Mouse (Mus musculus) olfactory bulb, adult 2 months (tissue): ENCODE measurements at regions not wholly inside any gene's neighbourhood (a gene's known extent, or its start where the extent isn't known, plus 50 kb on each side); places are given as distances from the start of the nearest gene placed in this dataset.
"Not testable (repeated sequence)": the region's sequence is repeated elsewhere in the genome, so short reads cannot be mapped to it uniquely, and the experiment has no call there.

Experiments used
- H3K27ac ChIP-seq: fragments of 200-500 bp; 2 replicates; pipeline ENCODE4 v1.5.1; 2012; ENCODE audit warnings: low read depth, low read length; ENCODE audit not compliant: insufficient read depth
- H3K4me1 ChIP-seq: fragments of 200-500 bp; 2 replicates; pipeline ENCODE4 v1.6.1; 2012; ENCODE audit warnings: low read length; ENCODE audit not compliant: control insufficient read depth, insufficient read depth
- H3K4me3 ChIP-seq: fragments of 200-500 bp; 2 replicates; pipeline ENCODE4 v1.5.1; 2012; ENCODE audit warnings: mild to moderate bottlenecking, low read depth, low read length, moderate library complexity; ENCODE audit not compliant: insufficient read depth
- whole genome bisulfite sequencing: fragments of 180-500 bp; shearing (Covaris S2); methylation state at CpG from one replicate; pipeline ENCODE4 v1.1.7; 2018; 5-methylcytosine and 5-hydroxymethylcytosine counted together

GRCm38 (mm10) chr8:71823655-71824622 is 57.9 kb upstream of the Zfp709 start:
- 66% methylated on average over 3 of the region's 3 CpGs for WGBS

GRCm38 (mm10) chr8:71822749-71823148 is 59.1 kb upstream of the Zfp709 start:
- not testable (repeated sequence) for H3K4me3 ChIP-seq, H3K27ac ChIP-seq, H3K4me1 ChIP-seq
- 56% methylated on average over 1 of the region's 1 CpGs for WGBS

More at GRCm38 (mm10) chr8:71823655-71824622, 57.9 kb upstream of the Zfp709 start:
- not testable (repeated sequence) for H3K4me1 ChIP-seq, H3K4me3 ChIP-seq, H3K27ac ChIP-seq

- WGBS = 80% methylated on average over 8 of the region's 8 CpGs
- not testable (repeated sequence) for H3K4me3 ChIP-seq, H3K4me1 ChIP-seq, H3K27ac ChIP-seq
Observed at GRCm38 (mm10) chr8:71819936-71820335, 61.9 kb upstream of the Zfp709 start.

GRCm38 (mm10) chr8:71819381-71819780 is 62.4 kb upstream of the Zfp709 start:
- H3K4me1 ChIP-seq, H3K27ac ChIP-seq, H3K4me3 ChIP-seq: not testable (repeated sequence)
- 91% methylated on average over 9 of the region's 9 CpGs for WGBS

GRCm38 (mm10) chr8:71816272-71817034 is 65.4 kb upstream of the Zfp709 start:
- not testable (repeated sequence) for H3K4me3 ChIP-seq, H3K27ac ChIP-seq
- 91% methylated on average over 20 of the region's 20 CpGs for WGBS

GRCm38 (mm10) chr8:71815813-71816212 is 66.0 kb upstream of the Zfp709 start:
- not testable (repeated sequence) for H3K4me3 ChIP-seq, H3K27ac ChIP-seq, H3K4me1 ChIP-seq
- 96% methylated on average over 5 of the region's 5 CpGs for WGBS

More at GRCm38 (mm10) chr8:71816272-71817034, 65.4 kb upstream of the Zfp709 start:
- not testable (repeated sequence) for H3K4me1 ChIP-seq

- H3K4me1 ChIP-seq, H3K4me3 ChIP-seq, H3K27ac ChIP-seq: not testable (repeated sequence)
- WGBS = 89% methylated on average over 14 of the region's 14 CpGs
Observed at GRCm38 (mm10) chr8:71814740-71815514, 66.9 kb upstream of the Zfp709 start.

GRCm38 (mm10) chr8:71813889-71814288 is 67.9 kb upstream of the Zfp709 start:
- not testable (repeated sequence) for H3K4me1 ChIP-seq, H3K27ac ChIP-seq, H3K4me3 ChIP-seq
- WGBS = 88% methylated on average over 4 of the region's 4 CpGs

GRCm38 (mm10) chr8:71813239-71813638 is 68.6 kb upstream of the Zfp709 start:
- H3K27ac ChIP-seq, H3K4me3 ChIP-seq, H3K4me1 ChIP-seq: not testable (repeated sequence)
- 92% methylated on average over 8 of the region's 8 CpGs for WGBS

GRCm38 (mm10) chr8:71807788-71808187 is 74.0 kb upstream of the Zfp709 start:
- H3K4me3 ChIP-seq, H3K27ac ChIP-seq, H3K4me1 ChIP-seq: not testable (repeated sequence)
- WGBS = 85% methylated on average over 3 of the region's 4 CpGs

- not testable (repeated sequence) for H3K4me1 ChIP-seq, H3K27ac ChIP-seq, H3K4me3 ChIP-seq
- 75% methylated on average over 1 of the region's 1 CpGs for WGBS
Observed at GRCm38 (mm10) chr8:71804586-71804985, 77.2 kb upstream of the Zfp709 start.

- H3K4me3 ChIP-seq, H3K4me1 ChIP-seq, H3K27ac ChIP-seq: not testable (repeated sequence)
- WGBS = 69% methylated on average over 2 of the region's 2 CpGs
Observed at GRCm38 (mm10) chr8:71802226-71802625, 76.7 kb upstream of the Fcho1 start.

- H3K4me1 ChIP-seq, H3K27ac ChIP-seq: not testable (repeated sequence)
- 1% methylated on average over 5 of the region's 9 CpGs for WGBS
- H3K4me3 ChIP-seq = peak overlapping the region; percentile 43
Observed at GRCm38 (mm10) chr8:71789031-71789460, 63.5 kb upstream of the Fcho1 start.

- not testable (repeated sequence) for H3K4me3 ChIP-seq, H3K27ac ChIP-seq, H3K4me1 ChIP-seq
- 90% methylated on average over 9 of the region's 10 CpGs for WGBS
Observed at GRCm38 (mm10) chr8:71780624-71781023, 55.1 kb upstream of the Fcho1 start.
